Mouse (Mus musculus) spleen, adult 2 months (tissue): ENCODE measurements around the gene Upk2.

ENCODE experiments used
- CTCF ChIP-seq: fragments of 200-500 bp; IDR thresholded peaks from 2 replicates; pipeline ENCODE4 v1.5.1; 2011; ENCODE audit warnings: mild to moderate bottlenecking, inconsistent platforms; ENCODE audit not compliant: insufficient read depth, insufficient read length, insufficient replicate concordance; ENCODE audit errors: extremely low read depth
- POLR2A ChIP-seq: fragments of 200-500 bp; IDR thresholded peaks from 2 replicates; pipeline ENCODE4 v1.6.1; 2011; ENCODE audit warnings: low read depth, low read length, inconsistent platforms

GRCm38 (mm10) chr9:44485105-44485515, 30.3 kb upstream of the Upk2 start:
- TF ChIP-seq POLR2A (no peak), CTCF (no peak)
